Mouse (Mus musculus): ENCODE data around the gene Lrrc59.
"Not testable (repeated sequence)": the region's sequence is repeated elsewhere in the genome, so short reads cannot be mapped to it uniquely, and the experiment has no call there.

Lrrc59 gene

GRCm38 (mm10) chr11:94630199-94631011, 838 bp downstream of the Lrrc59 start:
- DNase-seq (ENCODE audit: extremely low spot score, low read depth, low spot score), result no peak

DNA sequence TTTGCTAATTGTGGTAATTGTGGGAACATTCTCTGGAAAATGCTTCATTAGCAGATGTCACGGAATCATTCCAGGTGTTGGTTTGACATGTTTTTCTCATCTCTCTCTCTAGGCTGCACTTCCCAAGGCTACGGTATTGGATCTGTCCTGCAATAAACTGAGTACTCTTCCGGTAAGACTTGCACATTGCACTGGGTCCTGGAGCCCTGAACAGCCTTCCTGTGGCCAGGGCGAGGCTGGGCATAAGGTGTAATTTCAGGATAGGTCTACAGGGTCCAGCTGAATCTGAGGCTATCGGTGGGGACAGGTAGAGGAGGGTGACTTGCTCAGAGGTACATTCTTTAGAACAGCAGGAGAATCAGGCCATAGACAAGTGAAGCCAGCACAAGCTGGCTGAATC, 2.4 kb downstream of the Lrrc59 start:
- no peak for DNase-seq (ENCODE audit: extremely low spot score, low read depth, low spot score)

DNA sequence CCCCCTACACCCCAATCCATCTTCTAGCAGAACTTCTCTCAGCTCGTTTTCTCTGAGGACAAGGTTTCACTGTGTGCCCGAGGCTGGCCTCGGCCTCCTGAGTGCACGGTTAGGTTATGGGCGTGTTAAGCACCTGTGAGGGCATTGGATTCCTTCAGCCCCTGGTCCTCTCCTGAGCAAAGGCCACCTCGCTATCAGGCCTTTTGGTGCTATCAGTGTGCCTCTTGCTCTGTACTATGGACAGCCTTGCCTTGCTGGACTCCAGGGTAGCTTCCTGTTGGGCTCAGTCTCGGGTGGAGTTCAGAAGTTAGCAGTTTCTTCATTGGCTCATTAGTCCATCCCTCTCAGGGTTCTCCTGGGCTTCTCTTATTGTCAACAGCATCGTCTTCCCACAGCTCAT, 3.4 kb downstream of the Lrrc59 start:
- no peak for DNase-seq (ENCODE audit: extremely low spot score, low read depth, low spot score)

GRCm38 (mm10) chr11:94634431-94634830, 4.9 kb downstream of the Lrrc59 start:
- no peak for DNase-seq (ENCODE audit: extremely low spot score, low read depth, low spot score)

DNA sequence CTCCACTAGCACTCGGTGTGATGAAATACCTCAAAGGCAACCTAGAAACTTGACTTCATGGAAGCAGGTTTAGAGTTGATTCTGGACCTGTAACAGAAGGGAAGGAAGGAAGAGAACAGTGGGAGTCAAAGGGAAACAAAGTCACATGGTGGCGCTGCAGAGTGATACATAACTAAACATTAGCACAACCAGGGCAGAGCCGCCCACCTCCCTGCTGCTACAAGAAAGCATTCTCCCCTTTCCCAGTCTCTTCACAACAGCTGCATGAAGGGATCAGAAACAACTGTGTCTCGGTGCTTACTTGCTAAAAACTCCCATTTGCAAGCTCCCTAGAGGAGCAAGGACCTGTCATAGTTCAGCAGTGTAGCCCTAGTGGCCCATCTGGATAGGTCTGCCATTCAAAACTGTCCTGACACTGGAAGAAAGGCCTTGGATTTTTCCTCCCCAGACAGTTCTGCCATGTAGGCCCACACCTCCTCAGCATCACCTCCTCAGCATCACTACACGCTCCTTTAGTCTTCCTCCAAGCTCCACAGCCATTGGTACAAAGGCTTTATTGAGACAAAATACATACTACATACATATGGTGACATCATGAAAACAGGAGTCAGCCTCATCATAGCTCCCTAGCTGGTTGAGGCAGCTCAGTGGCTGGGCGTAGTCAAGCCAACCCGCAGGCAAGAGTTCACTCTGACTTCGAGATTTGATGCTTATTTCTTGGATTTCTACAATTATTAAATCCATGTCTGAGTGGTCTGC, 15.1 kb downstream of the Lrrc59 start:
- no peak for DNase-seq (ENCODE audit: extremely low spot score, low read depth, low spot score)

GRCm38 (mm10) chr11:94646457-94646856, 16.9 kb downstream of the Lrrc59 start:
- no peak for DNase-seq (ENCODE audit: extremely low spot score, low read depth, low spot score)

DNA sequence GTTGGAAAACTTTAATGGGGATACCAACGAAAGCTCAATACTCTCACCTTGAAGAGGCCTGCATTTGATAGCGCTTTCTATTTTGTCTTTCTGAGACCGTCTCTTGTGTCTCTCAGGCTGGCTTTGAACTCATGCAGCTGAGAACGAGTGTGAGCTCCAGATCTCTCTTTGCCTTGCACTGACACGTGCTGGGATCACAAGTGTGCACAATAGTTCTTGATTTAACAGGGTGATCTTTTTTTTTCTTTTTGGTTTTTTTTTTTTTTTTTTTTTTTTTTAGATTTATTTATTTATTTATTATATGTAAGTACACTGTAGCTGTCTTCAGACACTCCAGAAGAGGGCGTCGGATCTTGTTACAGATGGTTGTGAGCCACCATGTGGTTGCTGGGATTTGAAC, 21.7 kb downstream of the Lrrc59 start:
- not testable (repeated sequence) for DNase-seq (ENCODE audit: extremely low spot score, low read depth, low spot score)

DNA sequence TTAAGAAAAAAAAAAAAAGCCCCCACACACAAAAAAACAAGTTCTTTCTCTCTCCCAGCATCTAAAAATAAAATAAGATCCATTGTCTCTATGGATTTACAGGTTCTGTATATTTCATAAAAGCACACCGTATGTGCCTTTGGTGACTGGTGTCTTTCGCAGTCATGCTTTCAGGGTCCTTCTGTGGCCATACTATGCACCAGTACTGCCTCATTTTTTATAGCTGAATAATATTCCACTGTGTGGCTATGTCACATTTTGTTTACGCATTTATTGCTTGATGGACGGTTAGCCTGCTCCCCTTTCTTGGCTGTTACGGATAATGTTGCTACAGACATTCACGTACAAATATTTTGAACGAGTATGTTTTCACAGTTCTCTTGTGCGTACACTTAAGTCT, 23.4 kb downstream of the Lrrc59 start:
- DNase-seq (ENCODE audit: extremely low spot score, low read depth, low spot score), result no peak

GRCm38 (mm10) chr11:94653663-94654436, 24.3 kb downstream of the Lrrc59 start, which contains the start of the genes Mrpl27 and Eme1:
Gene Mrpl27 (plus strand): TSS chr11:94653767.
Gene Eme1 (minus strand): TSS chr11:94653964.
- peak; percentile 41 for DNase-seq (ENCODE audit: extremely low spot score, low read depth, low spot score)

DNA sequence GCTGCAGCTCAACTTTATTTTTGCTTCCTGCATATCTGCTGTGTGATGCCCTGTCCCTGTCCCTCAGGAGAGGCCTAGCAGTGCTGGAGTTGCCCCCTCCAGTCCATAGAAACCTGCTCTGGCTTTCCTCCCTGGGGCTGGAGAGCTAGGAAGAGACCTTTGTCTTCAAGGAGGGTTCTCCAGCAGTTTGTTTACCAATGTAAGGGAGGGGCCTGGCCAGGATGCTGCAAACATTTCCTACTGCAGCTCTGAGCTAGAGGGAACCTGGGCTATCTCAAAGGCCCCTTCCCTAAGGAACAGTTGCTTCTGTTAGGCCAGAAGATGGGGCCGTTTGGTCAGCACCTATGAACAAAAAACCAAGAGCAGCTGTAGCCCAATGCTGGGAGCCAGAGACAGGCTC, 31.8 kb downstream of the Lrrc59 start:
- DNase-seq (ENCODE audit: extremely low spot score, low read depth, low spot score), result no peak

GRCm38 (mm10) chr11:94665281-94665680, 35.7 kb downstream of the Lrrc59 start:
- no peak for DNase-seq (ENCODE audit: extremely low spot score, low read depth, low spot score)

GRCm38 (mm10) chr11:94674984-94675383, 45.4 kb downstream of the Lrrc59 start:
- DNase-seq (ENCODE audit: extremely low spot score, low read depth, low spot score), result no peak

- no peak for DNase-seq (ENCODE audit: extremely low spot score, low read depth, low spot score)
Observed at GRCm38 (mm10) chr11:94675446-94675845, 45.9 kb downstream of the Lrrc59 start.

DNA sequence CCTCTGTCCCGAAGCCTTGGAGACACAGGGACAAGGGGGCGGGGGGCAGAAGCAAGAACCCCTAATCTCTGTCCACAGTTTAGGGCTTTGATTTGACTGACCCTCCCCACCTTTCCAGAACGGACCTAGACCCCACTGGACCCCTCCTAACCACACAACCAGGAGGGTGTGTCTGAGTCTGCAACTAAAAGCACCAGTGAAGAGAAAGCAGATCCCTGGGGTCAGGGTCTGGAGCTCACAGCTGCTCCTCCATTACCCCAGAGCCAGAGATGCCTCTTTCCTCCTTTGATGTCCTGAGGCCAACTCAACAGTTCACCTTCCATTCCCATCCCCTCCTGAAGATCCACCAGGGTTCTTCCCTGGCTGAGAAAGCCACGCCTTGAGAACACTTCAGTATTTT, 46.7 kb downstream of the Lrrc59 start:
- DNase-seq (ENCODE audit: extremely low spot score, low read depth, low spot score), result no peak

- DNase-seq (ENCODE audit: extremely low spot score, low read depth, low spot score), result peak; percentile 81
Observed at GRCm38 (mm10) chr11:94676754-94677606, 47.4 kb downstream of the Lrrc59 start, which contains the start of gene Xylt2. Gene Xylt2 (minus strand): TSS chr11:94677515.

- no peak for DNase-seq (ENCODE audit: extremely low spot score, low read depth, low spot score)
Observed at GRCm38 (mm10) chr11:94677607-94678145, 48.1 kb downstream of the Lrrc59 start.

DNA sequence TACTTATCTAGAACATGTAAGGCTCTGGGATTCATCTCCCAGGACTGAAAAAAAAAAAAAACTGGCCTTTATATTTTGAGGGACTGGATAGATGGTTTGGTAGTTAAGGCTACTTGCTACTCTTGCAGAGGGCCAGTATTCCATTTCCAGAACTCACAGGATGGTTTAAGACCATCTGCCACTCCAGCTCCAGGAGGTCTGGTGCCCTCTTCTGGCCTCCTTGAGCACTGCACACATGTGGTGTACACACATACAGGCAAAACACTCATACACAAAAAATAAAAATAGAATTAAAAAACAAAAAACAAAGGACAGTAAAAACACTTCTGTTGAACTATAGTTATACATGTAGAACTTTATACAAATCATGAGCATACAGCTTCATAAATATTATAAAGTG, 51.1 kb downstream of the Lrrc59 start:
- DNase-seq (ENCODE audit: extremely low spot score, low read depth, low spot score), result no peak

- no peak for DNase-seq (ENCODE audit: extremely low spot score, low read depth, low spot score)
Observed at GRCm38 (mm10) chr11:94681640-94682039, 52.1 kb downstream of the Lrrc59 start.

GRCm38 (mm10) chr11:94682427-94682826, 52.9 kb downstream of the Lrrc59 start:
- no peak for DNase-seq (ENCODE audit: extremely low spot score, low read depth, low spot score)

DNA sequence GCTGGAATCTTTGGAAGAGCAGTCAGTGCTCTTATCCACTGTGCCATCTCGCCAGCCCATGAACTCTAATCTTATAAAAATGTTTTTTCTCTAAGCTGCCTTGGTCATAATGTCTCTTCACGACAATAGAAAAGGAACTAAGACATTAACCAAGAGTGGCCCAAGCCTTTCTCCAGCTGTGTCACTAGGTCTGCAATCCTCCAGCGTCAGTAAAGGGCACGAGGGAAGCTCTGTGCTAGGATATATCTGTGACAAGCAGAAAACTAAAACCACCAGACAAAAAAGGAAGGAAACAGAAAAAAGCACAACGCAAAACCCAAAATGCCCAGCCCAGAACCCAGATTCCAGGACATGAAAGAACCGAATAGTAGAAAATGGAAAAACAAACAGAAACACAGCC, 57.6 kb downstream of the Lrrc59 start:
- no peak for DNase-seq (ENCODE audit: extremely low spot score, low read depth, low spot score)

Measured in hindlimb bud, embryonic 11.5 days (tissue).